Mouse (Mus musculus) C2C12 (cell line): Measurements from ENCODE around the gene Grin3a.

Source experiments
- CEBPB ChIP-seq: IDR thresholded peaks from one replicate; pipeline ENCODE4 v1.6.1; 2011; ENCODE audit warnings: low read depth, mild to moderate bottlenecking, control low read depth, moderate library complexity
- CTCF ChIP-seq: IDR thresholded peaks from one replicate; pipeline ENCODE4 v1.5.1; 2011; ENCODE audit not compliant: control insufficient read depth, insufficient read depth, insufficient read length
- MAX ChIP-seq: IDR thresholded peaks from one replicate; pipeline ENCODE4 v1.6.1; 2011; ENCODE audit warnings: mild to moderate bottlenecking, control low read depth
- MYOD1 ChIP-seq: IDR thresholded peaks from one replicate; pipeline ENCODE4 v1.6.1; 2011; ENCODE audit warnings: low read depth; ENCODE audit not compliant: control insufficient read depth, insufficient read length
- USF1 ChIP-seq: IDR thresholded peaks from one replicate; pipeline ENCODE4 v1.6.1; 2011; ENCODE audit warnings: low read depth, mild to moderate bottlenecking, control low read depth, moderate library complexity

DNA sequence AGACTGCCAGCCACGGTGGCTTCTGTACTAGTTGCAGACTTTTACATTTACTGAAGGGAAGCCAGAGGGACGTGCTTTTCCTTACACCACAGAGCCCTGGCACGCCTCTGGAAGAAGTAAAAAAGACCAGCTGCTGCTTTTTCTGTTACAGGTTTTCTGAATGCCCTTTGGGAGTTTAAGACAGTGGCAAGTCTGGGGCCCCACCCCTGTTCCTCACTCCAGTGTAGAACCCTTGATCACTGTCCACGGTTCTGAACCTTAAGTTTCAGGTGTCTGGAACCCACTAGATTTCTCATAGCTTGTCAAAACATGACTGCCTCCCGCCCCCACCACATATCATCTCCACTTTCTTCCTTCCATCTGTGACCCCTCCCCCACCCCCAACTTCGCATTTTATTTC, 1.8 kb downstream of the Grin3a start:
- no peak for TF ChIP-seq CEBPB
- TF ChIP-seq USF1 = no peak
- TF ChIP-seq CTCF = no peak
- no peak for TF ChIP-seq MAX
- no peak for TF ChIP-seq MYOD1
